Comparison of ENCODE assay signal across 8 mouse cellular contexts in genomic region chr6:146887958-146888659, GRCm38 (mm10). TPM values are rescaled to one million over a fixed set of nuclear protein-coding genes. Genes with fewer than 3 reads are reported as not detected.
DNase-seq lines count a peak whose midpoint lies in the region; ATAC-seq lines count a peak whose summit lies in the region.

Gene Ppfibp1, plus strand, starts transcription at chr6:146888487.

- H3K27ac ChIP-seq in embryonic facial prominence, embryonic 11.5 days (replicated peaks; ENCODE audit: low read depth, low read length): peak within 1 kb of the TSS; percentile 49; the same call in 1 of the 2 replicates
- no peak within 1 kb of the TSS for H3K27ac ChIP-seq in midbrain, embryonic 11.5 days (ENCODE audit: low read depth, low read length)

- under 1% methylated on average over 75 of the region's 80 CpGs for WGBS in embryonic facial prominence, embryonic 11.5 days
- WGBS in midbrain, embryonic 11.5 days: under 1% methylated on average over 75 of the region's 80 CpGs

- H3K4me3 ChIP-seq in embryonic facial prominence, embryonic 11.5 days (ENCODE audit: low read depth, low read length): peak within 1 kb of the TSS; percentile 68
- peak within 1 kb of the TSS; percentile 71 for H3K4me3 ChIP-seq in midbrain, embryonic 11.5 days (ENCODE audit: low read depth, low read length)

- H3K9ac ChIP-seq in embryonic facial prominence, embryonic 11.5 days (replicated peaks; ENCODE audit: low read length): peak within 1 kb of the TSS; percentile 65
- peak within 1 kb of the TSS; percentile 66 for H3K9ac ChIP-seq in midbrain, embryonic 11.5 days (ENCODE audit: low read length)

- H3K27me3 ChIP-seq in embryonic facial prominence, embryonic 11.5 days (ENCODE audit: control insufficient read depth, insufficient read depth, low read length): no peaks in the 10 kb centered on the region
- no peaks in the 10 kb centered on the region for H3K27me3 ChIP-seq in midbrain, embryonic 11.5 days (ENCODE audit: control insufficient read depth, insufficient read depth, low read length)

- no peaks in the 10 kb centered on the region for H3K9me3 ChIP-seq in embryonic facial prominence, embryonic 11.5 days (replicated peaks; ENCODE audit: control insufficient read depth, low read length)
- no peaks in the 10 kb centered on the region for H3K9me3 ChIP-seq in midbrain, embryonic 11.5 days (ENCODE audit: control insufficient read depth, low read length)

- intact Hi-C loops in left cerebral cortex, postnatal 4 days (cut with DNase I): no loop called here

- peaks cover 5% of the 10 kb centered on the region for H3K4me1 ChIP-seq in embryonic facial prominence, embryonic 11.5 days (ENCODE audit: control insufficient read depth, insufficient read depth, low read length)
- peaks cover 5% of the 10 kb centered on the region for H3K4me1 ChIP-seq in midbrain, embryonic 11.5 days (ENCODE audit: control insufficient read depth, insufficient read depth, low read length)

- H3K4me2 ChIP-seq in embryonic facial prominence, embryonic 11.5 days (ENCODE audit: low read depth, low read length): peak within 1 kb of the TSS; percentile 33
- H3K4me2 ChIP-seq in midbrain, embryonic 11.5 days: peak within 1 kb of the TSS; percentile 64

- ATAC-seq in embryonic facial prominence, embryonic 11.5 days (replicated peaks; ENCODE audit: insufficient number of reproducible peaks, low FRiP score, low TSS enrichment, low read depth): peak; percentile 91
- peak; percentile 89 for ATAC-seq in granulocyte monocyte progenitor cell, adult 5-6 weeks (replicated peaks; ENCODE audit: poor library complexity, severe bottlenecking)
- peak; percentile 97 for ATAC-seq in midbrain, embryonic 11.5 days (ENCODE audit: low FRiP score)

- no peaks in the 10 kb centered on the region for H3K36me3 ChIP-seq in embryonic facial prominence, embryonic 11.5 days (replicated peaks; ENCODE audit: control insufficient read depth, insufficient read depth, low read depth, low read length)
- H3K36me3 ChIP-seq in midbrain, embryonic 11.5 days (ENCODE audit: control insufficient read depth, insufficient read depth, low read length): no peaks in the 10 kb centered on the region

- peak; percentile 97 for DNase-seq in 3134 (ENCODE audit: extremely low read depth, insufficient read length, low spot score)
- peak; percentile 98 for DNase-seq in adrenal gland, postnatal 25 days
- DNase-seq in embryonic facial prominence, embryonic 11.5 days (ENCODE audit: low spot score): peak; percentile 96
- peak; percentile 94 for DNase-seq in kidney, adult 11 months
- DNase-seq in left cerebral cortex, postnatal 4 days: peak; percentile 89
- DNase-seq in midbrain, embryonic 11.5 days (ENCODE audit: low spot score, missing footprints): peak; percentile 100
- peak; percentile 95 for DNase-seq in right cerebral cortex, postnatal 4 days

RNA-seq across cellular contexts. Expression of gene Ppfibp1, which starts in this region (rescaled TPM):
- 70.0 and 98.9 TPM in 2 replicates for total RNA-seq in adrenal gland, postnatal 25 days (2021)
- polyA plus RNA-seq in embryonic facial prominence, embryonic 11.5 days (2014; fragmentation: Nextera tagmentation; extraction: Ambion mirVana): 43.7 and 45.7 TPM in 2 replicates
- total RNA-seq in granulocyte monocyte progenitor cell, adult 5-6 weeks (2014; fragmentation: Nextera tagmentation): 10.4 and 21.0 TPM in 2 replicates
- total RNA-seq in granulocyte monocyte progenitor cell, adult 5-6 weeks (2017): 11.1 and 18.4 TPM in 2 replicates
- total RNA-seq in left cerebral cortex, postnatal 4 days (2021): 100 to 1,000 TPM; 106 to 114 TPM
- polyA plus RNA-seq in midbrain, embryonic 11.5 days (2014; fragmentation: Nextera tagmentation; extraction: Ambion mirVana): 30.2 and 30.7 TPM in 2 replicates
